Mouse (Mus musculus): ENCODE results near the gene Pusl1. TPM values are rescaled to one million over a fixed set of nuclear protein-coding genes. Genes with fewer than 3 reads are reported as not detected.
A peak's percentile ranks its signal among the peaks of the same experiment; 100 is the strongest.

Gene Pusl1
- total RNA-seq, 2 experiments from 2014 or later: 54.9 to 58.6 TPM

DNA sequence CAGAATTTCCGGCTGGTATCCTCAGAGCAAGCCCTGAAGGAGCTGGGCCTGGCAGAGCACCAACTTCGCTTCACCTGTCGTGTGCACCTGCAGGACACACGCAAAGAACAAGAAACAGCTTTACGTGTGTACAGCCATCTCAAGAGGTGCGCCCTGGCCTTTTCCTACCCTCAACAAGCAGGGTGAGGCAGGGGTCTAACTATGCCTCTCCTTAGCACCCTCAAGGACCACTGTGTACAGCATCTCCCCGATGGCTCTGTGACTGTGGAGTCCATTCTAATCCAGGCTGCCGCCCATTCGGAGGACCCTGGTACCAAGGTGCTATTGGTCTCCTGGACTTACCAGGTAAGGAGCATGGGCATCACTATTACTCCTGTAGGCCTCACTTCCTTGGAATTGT lies 3.4 kb downstream of the Pusl1 start:
- no peak for DNase-seq (ENCODE audit: low spot score in 2 of 2)

DNA sequence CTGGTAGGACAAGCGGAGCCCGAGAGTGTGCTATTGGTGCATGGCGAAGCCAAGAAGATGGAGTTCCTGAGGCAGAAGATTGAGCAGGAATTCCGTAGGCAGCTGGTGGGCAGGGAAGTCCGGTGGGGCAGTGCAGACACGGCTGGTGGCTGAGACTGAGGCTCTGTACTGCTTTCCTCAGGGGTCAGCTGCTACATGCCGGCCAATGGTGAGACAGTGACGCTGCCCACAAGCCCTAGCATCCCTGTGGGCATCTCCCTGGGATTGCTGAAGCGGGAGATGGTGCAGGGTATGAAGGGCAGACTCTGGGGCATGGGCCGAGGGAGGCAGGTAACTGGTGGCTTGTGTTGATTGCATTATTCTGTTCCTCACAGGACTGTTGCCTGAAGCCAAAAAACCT lies 3.9 kb downstream of the Pusl1 start:
- DNase-seq (ENCODE audit: low spot score in 2 of 2): no peak

DNA sequence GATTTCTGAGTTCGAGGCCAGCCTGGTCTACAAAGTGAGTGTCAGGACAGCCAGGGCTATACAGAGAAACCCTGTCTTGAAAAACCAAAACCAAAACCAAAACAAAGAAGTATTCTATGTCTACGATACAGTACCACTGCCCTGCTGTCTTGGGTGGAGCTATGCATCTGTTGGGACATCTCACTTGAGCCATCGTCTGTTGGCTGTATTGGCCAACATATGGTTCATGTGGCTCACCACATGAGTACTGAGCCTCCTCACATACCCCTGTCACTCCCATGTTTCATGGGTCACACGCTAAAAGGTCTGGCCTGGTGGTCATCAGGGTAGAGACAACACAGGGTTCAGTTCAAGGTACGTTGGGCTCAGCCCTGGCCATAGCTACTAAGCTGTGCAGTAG lies 5.3 kb downstream of the Pusl1 start:
- DNase-seq (ENCODE audit: low spot score in 2 of 2): no peak

DNA sequence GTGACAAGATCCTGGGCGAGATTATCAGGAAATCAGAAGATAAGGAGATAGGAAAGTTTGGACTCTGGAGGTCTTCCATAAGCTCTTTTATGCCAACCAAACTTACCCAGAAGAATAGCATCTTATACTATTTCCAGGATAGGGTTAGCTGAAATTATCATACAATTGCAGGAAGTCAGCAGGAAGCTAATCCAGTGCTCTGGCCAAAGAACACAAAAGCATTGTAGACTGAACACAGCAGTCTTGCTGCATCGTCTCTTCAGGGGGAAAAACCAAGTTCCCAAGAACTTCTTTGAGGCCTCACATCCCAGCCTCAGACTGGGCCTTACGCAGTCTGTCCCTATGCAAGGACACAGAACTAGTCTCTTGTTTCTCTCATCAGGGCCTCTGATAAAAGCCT lies 8.0 kb downstream of the Pusl1 start:
- no peak for DNase-seq (ENCODE audit: low spot score in 2 of 2)

DNA sequence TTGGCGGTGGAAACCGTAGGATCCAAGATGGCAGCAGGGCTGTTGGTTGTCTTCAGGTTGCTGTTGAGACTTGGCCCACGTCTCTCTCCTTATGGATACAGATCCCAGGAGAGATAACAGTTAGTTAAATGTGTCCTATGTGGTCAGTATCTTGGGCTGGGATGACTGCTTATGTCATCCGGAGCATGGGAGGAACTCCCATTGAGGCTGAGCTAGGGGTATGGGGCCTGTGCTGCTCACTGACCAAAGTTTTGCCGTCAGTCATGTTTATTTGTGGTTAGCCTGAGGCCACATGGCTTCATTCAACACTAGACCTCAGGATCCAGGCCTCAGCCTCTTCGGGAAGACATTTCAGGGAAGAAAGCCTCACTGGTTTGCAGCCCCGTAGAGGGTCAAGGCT lies 20.2 kb downstream of the Pusl1 start:
- DNase-seq (ENCODE audit: low spot score in 2 of 2): no peak

DNA sequence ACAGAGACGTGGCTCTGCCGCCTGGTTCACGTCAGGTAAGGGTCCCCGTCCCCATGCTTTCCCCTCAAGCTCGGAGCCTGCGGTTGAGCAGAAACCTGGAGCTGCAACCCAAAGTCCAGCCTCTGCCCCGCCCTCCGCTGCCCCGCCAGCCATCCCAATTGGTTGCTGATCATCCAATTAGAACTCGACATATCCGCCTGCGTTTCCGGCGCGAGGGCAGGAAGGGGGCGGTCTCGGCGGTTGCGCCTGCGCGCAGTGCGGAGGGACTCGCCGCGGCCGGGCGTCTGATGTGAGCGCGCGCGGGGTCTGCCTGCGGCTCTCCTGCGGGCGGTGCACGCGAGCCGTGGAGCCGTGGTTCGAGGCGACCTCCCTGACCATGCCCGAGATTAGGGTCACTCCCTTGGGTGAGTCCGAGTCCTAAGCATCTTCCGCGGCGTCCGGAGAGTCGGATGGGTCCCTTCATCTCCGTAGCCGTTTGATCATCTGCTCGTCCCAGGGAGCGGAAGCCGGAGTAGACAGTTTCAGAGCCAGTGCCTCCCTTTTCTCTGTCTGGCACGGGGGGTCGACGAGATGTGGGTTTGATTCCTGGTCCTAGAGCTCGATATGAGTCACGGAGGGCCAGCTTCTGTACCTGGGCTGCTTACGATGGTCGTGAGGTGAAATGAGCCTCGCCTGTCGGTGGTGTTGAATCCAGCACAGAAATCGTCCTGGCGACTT lies 22.1 kb downstream of the Pusl1 start, which contains the start of the genes Cptp and Ints11:
Gene Cptp, minus strand, starts transcription at position 124 of the 717 bp plus-strand sequence.
Gene Ints11, plus strand, starts transcription at position 230 of the 717 bp plus-strand sequence.
- DNase-seq (ENCODE audit: low spot score in 2 of 2): peak; percentile 96 to 97

DNA sequence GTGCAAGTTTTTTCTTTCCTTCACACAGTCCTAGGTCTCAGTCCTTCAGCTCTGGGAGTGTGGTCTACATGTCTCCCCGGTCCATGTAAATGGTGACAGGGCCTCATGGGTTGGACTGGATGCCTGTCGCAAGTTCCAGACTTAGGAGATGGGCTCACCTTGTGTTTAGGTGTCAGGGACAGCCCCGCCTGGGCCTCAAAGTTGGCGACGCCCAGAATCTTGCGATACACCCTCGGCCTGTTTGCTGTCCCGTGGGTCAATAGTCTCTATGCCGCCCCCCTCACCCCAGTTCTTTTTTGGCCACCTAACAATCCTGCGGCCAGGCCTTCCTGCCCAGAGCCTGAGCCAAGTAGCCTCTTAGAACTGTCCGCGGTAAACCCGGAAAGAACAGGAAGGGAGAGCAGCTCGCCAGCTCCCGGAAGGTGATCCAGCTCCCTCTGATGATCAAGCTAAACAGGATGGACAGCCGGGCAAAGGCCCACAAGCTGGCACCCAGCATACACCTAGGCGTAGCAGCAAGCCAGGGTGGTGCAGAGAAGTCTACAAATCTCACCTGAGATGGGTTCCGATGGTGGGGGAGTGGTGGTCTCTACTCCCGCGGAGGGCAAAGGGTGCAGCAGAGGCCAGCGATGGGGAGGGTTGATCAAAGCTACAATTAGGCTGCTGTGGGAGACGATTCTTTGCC lies 22.8 kb downstream of the Pusl1 start:
- DNase-seq (ENCODE audit: low spot score in 2 of 2): no peak

DNA sequence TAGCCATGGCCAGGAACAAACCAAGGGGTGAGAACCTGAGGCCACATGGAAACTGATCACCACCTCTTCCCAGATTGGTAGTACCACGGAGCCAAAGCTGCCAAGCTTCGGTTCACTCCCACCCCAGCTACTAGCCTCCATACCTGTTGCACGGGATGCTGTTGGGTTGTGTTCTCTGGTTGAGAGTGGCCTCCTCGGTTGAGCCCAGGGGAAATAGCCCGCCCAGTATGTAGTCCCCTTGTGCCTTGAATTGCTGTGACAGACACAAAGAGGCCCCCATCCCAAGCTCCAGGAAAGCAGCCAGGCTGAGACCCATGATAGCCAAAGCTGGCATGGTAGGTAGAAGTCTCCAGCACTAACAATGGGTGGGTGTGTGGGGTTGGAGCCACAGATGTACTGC lies 28.6 kb downstream of the Pusl1 start, which contains the start of gene Tas1r3:
Gene Tas1r3, minus strand, starts transcription at position 362 of the 400 bp plus-strand sequence.
- DNase-seq (ENCODE audit: low spot score in 2 of 2): no peak

- no peak for DNase-seq (ENCODE audit: low spot score in 2 of 2)
Observed at GRCm38 (mm10) chr4:155861787-155862186, 29.8 kb downstream of the Pusl1 start.

- no peak for DNase-seq (ENCODE audit: low spot score in 2 of 2)
Observed at GRCm38 (mm10) chr4:155859318-155859717, 32.3 kb downstream of the Pusl1 start.

DNA sequence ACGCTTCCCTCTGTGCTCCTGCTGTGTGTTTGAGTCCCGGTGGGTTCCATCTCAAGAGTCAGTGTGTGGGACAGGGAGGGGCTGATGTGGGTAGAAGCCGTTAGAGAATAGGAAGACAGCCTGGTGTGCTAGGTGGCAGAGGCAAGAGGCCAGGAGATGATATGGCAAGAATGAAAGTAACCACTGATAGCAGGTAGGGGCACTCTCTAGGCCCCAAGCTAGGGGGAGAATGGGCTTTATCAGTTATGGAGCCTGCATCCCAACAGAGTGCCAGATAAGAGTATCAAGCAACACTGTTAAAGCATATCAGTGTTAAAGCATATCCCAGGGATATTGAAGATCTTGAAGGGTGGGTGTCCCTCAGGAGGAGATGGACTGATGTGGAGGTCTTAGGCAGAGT lies 34.7 kb downstream of the Pusl1 start:
- DNase-seq (ENCODE audit: low spot score in 2 of 2): no peak

- DNase-seq (ENCODE audit: low spot score in 2 of 2): no peak
Observed at GRCm38 (mm10) chr4:155856071-155856470, 35.5 kb downstream of the Pusl1 start.

DNA sequence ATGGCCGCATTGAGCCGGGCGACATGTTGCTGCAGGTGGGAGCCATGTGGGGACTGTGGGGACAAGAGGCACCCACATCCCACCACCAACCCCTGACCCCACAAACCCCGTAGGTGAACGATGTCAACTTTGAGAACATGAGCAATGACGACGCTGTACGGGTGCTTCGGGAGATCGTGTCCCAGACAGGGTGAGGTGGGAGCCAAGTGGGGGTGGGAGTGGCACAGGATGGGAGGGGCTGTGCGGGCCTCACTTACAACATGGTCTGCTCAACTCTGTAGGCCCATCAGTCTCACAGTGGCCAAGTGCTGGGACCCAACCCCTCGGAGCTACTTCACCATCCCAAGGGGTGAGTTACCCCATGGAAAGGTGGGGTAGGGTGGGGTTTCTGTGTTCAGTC lies 36.6 kb downstream of the Pusl1 start:
- DNase-seq (ENCODE audit: low spot score in 2 of 2): no peak

- no peak for DNase-seq (ENCODE audit: low spot score in 2 of 2)
Observed at GRCm38 (mm10) chr4:155853421-155853820, 38.2 kb downstream of the Pusl1 start.

GRCm38 (mm10) chr4:155851951-155852411 lies 39.6 kb downstream of the Pusl1 start:
- no peak for DNase-seq (ENCODE audit: low spot score in 2 of 2)

GRCm38 (mm10) chr4:155851368-155851767 lies 40.2 kb downstream of the Pusl1 start:
- DNase-seq (ENCODE audit: low spot score in 2 of 2): no peak

- DNase-seq (ENCODE audit: low spot score in 2 of 2): no peak
Observed at GRCm38 (mm10) chr4:155849792-155850451, 41.7 kb downstream of the Pusl1 start.

- DNase-seq (ENCODE audit: low spot score in 2 of 2): no peak
Observed at GRCm38 (mm10) chr4:155849391-155849790, 42.2 kb downstream of the Pusl1 start.

GRCm38 (mm10) chr4:155848434-155849095 lies 43.0 kb downstream of the Pusl1 start:
- no peak for DNase-seq (ENCODE audit: low spot score in 2 of 2)

DNA sequence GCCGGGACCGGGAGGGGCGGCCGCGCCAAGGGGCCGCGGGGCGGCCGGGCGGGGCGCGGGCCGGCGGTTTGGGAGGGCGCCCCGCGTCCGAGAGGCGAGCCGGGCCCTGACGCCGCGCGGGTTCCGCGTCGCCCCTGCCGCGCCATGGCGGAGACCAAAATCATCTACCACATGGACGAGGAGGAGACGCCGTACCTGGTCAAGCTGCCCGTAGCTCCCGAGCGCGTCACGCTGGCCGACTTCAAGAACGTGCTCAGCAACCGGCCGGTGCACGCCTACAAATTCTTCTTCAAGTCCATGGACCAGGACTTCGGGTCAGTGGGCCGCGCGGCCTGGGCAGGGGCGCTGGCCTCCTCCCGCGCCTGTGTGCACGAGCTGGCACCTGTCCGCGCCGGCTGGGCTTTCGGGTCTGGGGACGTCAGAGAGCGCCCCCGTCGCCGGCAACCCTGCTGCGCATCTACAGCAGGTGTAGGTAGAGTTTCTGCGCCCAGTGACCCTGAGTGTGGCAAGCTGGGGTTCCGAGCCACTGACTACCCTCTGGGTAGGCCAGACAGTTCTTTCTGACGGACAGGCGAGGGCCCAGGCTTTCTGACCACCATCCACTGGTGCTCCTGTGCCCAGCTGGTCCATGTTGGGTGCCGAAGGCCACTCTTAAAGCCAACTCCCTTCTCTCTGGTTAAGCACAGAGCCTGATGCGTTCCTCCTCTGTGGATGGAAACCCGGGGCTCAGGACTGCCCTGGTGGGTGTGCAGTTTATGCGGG lies 43.8 kb downstream of the Pusl1 start:
- peak in 1 of 2 experiments; percentile 38 for DNase-seq (ENCODE audit: low spot score in 2 of 2)
